Mouse (Mus musculus): ENCODE results near the gene Fbxl21. TPM values are rescaled to one million over a fixed set of nuclear protein-coding genes. Genes with fewer than 3 reads are reported as not detected.
A peak's percentile ranks its signal among the peaks of the same experiment; 100 is the strongest.

Fbxl21 gene
- 1.9 and 3.0 TPM in 2 replicates for polyA plus RNA-seq (2014; fragmentation: Nextera tagmentation; extraction: Ambion mirVana)

- Histone ChIP-seq H3K36me3 (ENCODE audit: control insufficient read depth, insufficient read depth, low read length) (no peaks in the 10 kb centered on the region), H3K9me3 (ENCODE audit: control insufficient read depth, low read length) (no peaks in the 10 kb centered on the region), H3K4me2 (peak within 1 kb of the TSS; percentile 78), H3K27me3 (ENCODE audit: control insufficient read depth, insufficient read depth, low read length) (no peaks in the 10 kb centered on the region), H3K9ac (ENCODE audit: low read length) (peak within 1 kb of the TSS; percentile 70), H3K4me3 (ENCODE audit: low read depth, low read length) (peak within 1 kb of the TSS; percentile 68), H3K4me1 (ENCODE audit: control insufficient read depth, insufficient read depth, low read length) (peaks cover 2% of the 10 kb centered on the region; the same call in 1 of the 2 replicates), H3K27ac (ENCODE audit: low read depth, low read length) (no peak within 1 kb of the TSS)
- WGBS: 2% methylated on average over 52 of the region's 56 CpGs
- ATAC-seq (ENCODE audit: low FRiP score) (peak; percentile 97), DNase-seq (ENCODE audit: low spot score, missing footprints) (peak; percentile 99)
Observed at GRCm38 (mm10) chr13:56522081-56522820, at the start of gene Fbxl21. TSS of gene Fbxl21 (plus strand) at chr13:56522472.

DNA sequence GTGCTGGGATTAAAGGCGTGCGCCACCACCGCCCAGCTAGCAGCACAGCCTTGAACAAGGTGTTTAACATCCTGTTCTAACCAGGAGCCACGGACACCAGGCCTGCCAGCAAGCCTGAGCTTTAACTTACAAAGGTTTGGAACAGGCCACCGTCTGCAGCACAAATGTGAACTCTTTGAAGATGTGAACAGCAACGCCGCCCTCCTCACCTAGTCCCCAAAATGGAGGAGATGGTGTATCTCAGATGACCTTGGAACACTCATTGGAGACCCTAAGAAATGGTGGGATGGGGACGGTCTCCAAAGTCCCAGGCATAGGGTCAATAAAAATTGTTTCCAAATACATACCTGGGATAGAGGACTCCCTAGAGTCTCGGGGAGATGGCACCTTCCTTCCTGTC lies 49.6 kb upstream of the Fbxl21 start:
- H3K27ac ChIP-seq (ENCODE audit: low read depth, low read length): no peak overlapping the region
- ATAC-seq (ENCODE audit: low FRiP score) (no peak), DNase-seq (ENCODE audit: low spot score, missing footprints) (peak; percentile 74)
- H3K4me1 ChIP-seq (ENCODE audit: control insufficient read depth, insufficient read depth, low read length): no peaks in the 10 kb centered on the region
- no peak overlapping the region for H3K4me2 ChIP-seq
- 89% methylated on average over 9 of the region's 9 CpGs for WGBS
- H3K36me3 ChIP-seq (ENCODE audit: control insufficient read depth, insufficient read depth, low read length): no peaks in the 10 kb centered on the region
- H3K27me3 ChIP-seq (ENCODE audit: control insufficient read depth, insufficient read depth, low read length): no peaks in the 10 kb centered on the region
- H3K9ac ChIP-seq (ENCODE audit: low read length): no peak overlapping the region
- no peak overlapping the region for H3K4me3 ChIP-seq (ENCODE audit: low read depth, low read length)
- no peaks in the 10 kb centered on the region for H3K9me3 ChIP-seq (ENCODE audit: control insufficient read depth, low read length)

GRCm38 (mm10) chr13:56475363-56475762 lies 46.9 kb upstream of the Fbxl21 start:
- no peaks in the 10 kb centered on the region for H3K27me3 ChIP-seq (ENCODE audit: control insufficient read depth, insufficient read depth, low read length)
- no peaks in the 10 kb centered on the region for H3K4me1 ChIP-seq (ENCODE audit: control insufficient read depth, insufficient read depth, low read length)
- no peak overlapping the region for H3K4me3 ChIP-seq (ENCODE audit: low read depth, low read length)
- no peaks in the 10 kb centered on the region for H3K36me3 ChIP-seq (ENCODE audit: control insufficient read depth, insufficient read depth, low read length)
- H3K9me3 ChIP-seq (ENCODE audit: control insufficient read depth, low read length): no peaks in the 10 kb centered on the region
- DNase-seq (ENCODE audit: low spot score, missing footprints): peak; percentile 89
- H3K4me2 ChIP-seq: no peak overlapping the region
- H3K27ac ChIP-seq (ENCODE audit: low read depth, low read length): no peak overlapping the region
- WGBS: 32% methylated on average over 4 of the region's 4 CpGs
- peak; percentile 69; the same call in 1 of the 2 replicates for ATAC-seq (ENCODE audit: low FRiP score)
- no peak overlapping the region for H3K9ac ChIP-seq (ENCODE audit: low read length)

GRCm38 (mm10) chr13:56476790-56477189 lies 45.5 kb upstream of the Fbxl21 start:
- WGBS: 74% methylated on average over 5 of the region's 5 CpGs
- Histone ChIP-seq H3K27ac (ENCODE audit: low read depth, low read length) (no peak overlapping the region), H3K27me3 (ENCODE audit: control insufficient read depth, insufficient read depth, low read length) (no peaks in the 10 kb centered on the region), H3K36me3 (ENCODE audit: control insufficient read depth, insufficient read depth, low read length) (no peaks in the 10 kb centered on the region), H3K4me2 (no peak overlapping the region), H3K4me1 (ENCODE audit: control insufficient read depth, insufficient read depth, low read length) (no peaks in the 10 kb centered on the region), H3K9me3 (ENCODE audit: control insufficient read depth, low read length) (no peaks in the 10 kb centered on the region), H3K9ac (ENCODE audit: low read length) (no peak overlapping the region), H3K4me3 (ENCODE audit: low read depth, low read length) (no peak overlapping the region)
- no peak for ATAC-seq (ENCODE audit: low FRiP score)
- no peak for DNase-seq (ENCODE audit: low spot score, missing footprints)

- 63% methylated on average over 6 of the region's 6 CpGs for WGBS
Observed at GRCm38 (mm10) chr13:56477271-56477670, 45.0 kb upstream of the Fbxl21 start.

GRCm38 (mm10) chr13:56478027-56478426 lies 44.2 kb upstream of the Fbxl21 start:
- ATAC-seq (ENCODE audit: low FRiP score) (no peak), DNase-seq (ENCODE audit: low spot score, missing footprints) (no peak)
- no peaks in the 10 kb centered on the region for H3K9me3 ChIP-seq (ENCODE audit: control insufficient read depth, low read length)
- H3K4me2 ChIP-seq: no peak overlapping the region
- no peaks in the 10 kb centered on the region for H3K27me3 ChIP-seq (ENCODE audit: control insufficient read depth, insufficient read depth, low read length)
- H3K36me3 ChIP-seq (ENCODE audit: control insufficient read depth, insufficient read depth, low read length): no peaks in the 10 kb centered on the region
- H3K4me1 ChIP-seq (ENCODE audit: control insufficient read depth, insufficient read depth, low read length): no peaks in the 10 kb centered on the region
- no peak overlapping the region for H3K4me3 ChIP-seq (ENCODE audit: low read depth, low read length)
- H3K9ac ChIP-seq (ENCODE audit: low read length): no peak overlapping the region
- 74% methylated on average over 6 of the region's 6 CpGs for WGBS
- no peak overlapping the region for H3K27ac ChIP-seq (ENCODE audit: low read depth, low read length)

More at GRCm38 (mm10) chr13:56477271-56477670, 45.0 kb upstream of the Fbxl21 start:
- ATAC-seq (ENCODE audit: low FRiP score): no peak
- Histone ChIP-seq H3K4me2 (no peak overlapping the region), H3K27ac (ENCODE audit: low read depth, low read length) (no peak overlapping the region), H3K4me1 (ENCODE audit: control insufficient read depth, insufficient read depth, low read length) (no peaks in the 10 kb centered on the region), H3K4me3 (ENCODE audit: low read depth, low read length) (no peak overlapping the region), H3K36me3 (ENCODE audit: control insufficient read depth, insufficient read depth, low read length) (no peaks in the 10 kb centered on the region), H3K27me3 (ENCODE audit: control insufficient read depth, insufficient read depth, low read length) (no peaks in the 10 kb centered on the region), H3K9me3 (ENCODE audit: control insufficient read depth, low read length) (no peaks in the 10 kb centered on the region), H3K9ac (ENCODE audit: low read length) (no peak overlapping the region)
- no peak for DNase-seq (ENCODE audit: low spot score, missing footprints)

DNA sequence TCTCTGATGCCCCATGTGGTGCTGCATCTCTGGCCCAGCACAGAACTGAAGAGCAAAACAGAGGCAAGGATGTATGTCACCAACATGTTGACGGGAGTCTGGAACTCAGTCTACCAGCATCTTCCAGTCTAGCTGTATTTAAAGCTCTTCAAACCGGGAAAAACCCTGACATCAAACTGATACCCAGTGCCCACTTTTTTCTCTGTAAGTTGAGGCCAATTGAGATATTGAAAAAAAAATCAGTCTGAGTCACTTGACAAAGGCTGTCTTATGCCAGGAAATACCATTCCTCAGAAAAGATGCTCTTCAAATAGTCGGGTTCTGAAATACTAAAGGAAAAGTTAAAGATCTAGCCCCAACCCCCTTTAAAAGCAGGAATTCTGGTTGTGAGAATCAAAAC lies 40.1 kb upstream of the Fbxl21 start, which contains the start of gene Il9:
Gene Il9 (minus strand): TSS at position 101 of the 400 bp plus-strand sequence.
- Histone ChIP-seq H3K36me3 (ENCODE audit: control insufficient read depth, insufficient read depth, low read length) (no peaks in the 10 kb centered on the region), H3K4me1 (ENCODE audit: control insufficient read depth, insufficient read depth, low read length) (no peaks in the 10 kb centered on the region), H3K4me3 (ENCODE audit: low read depth, low read length) (no peak within 1 kb of the TSS), H3K9me3 (ENCODE audit: control insufficient read depth, low read length) (no peaks in the 10 kb centered on the region), H3K27me3 (ENCODE audit: control insufficient read depth, insufficient read depth, low read length) (no peaks in the 10 kb centered on the region), H3K4me2 (no peak within 1 kb of the TSS), H3K9ac (ENCODE audit: low read length) (no peak within 1 kb of the TSS), H3K27ac (ENCODE audit: low read depth, low read length) (no peak within 1 kb of the TSS)
- 82% methylated on average over 3 of the region's 3 CpGs for WGBS
- no peak for DNase-seq (ENCODE audit: low spot score, missing footprints)
- no peak for ATAC-seq (ENCODE audit: low FRiP score)

GRCm38 (mm10) chr13:56488012-56488411 lies 34.3 kb upstream of the Fbxl21 start:
- Histone ChIP-seq H3K4me2 (no peak overlapping the region), H3K4me3 (ENCODE audit: low read depth, low read length) (no peak overlapping the region), H3K9me3 (ENCODE audit: control insufficient read depth, low read length) (no peaks in the 10 kb centered on the region), H3K9ac (ENCODE audit: low read length) (no peak overlapping the region), H3K36me3 (ENCODE audit: control insufficient read depth, insufficient read depth, low read length) (no peaks in the 10 kb centered on the region), H3K4me1 (ENCODE audit: control insufficient read depth, insufficient read depth, low read length) (no peaks in the 10 kb centered on the region), H3K27me3 (ENCODE audit: control insufficient read depth, insufficient read depth, low read length) (no peaks in the 10 kb centered on the region), H3K27ac (ENCODE audit: low read depth, low read length) (no peak overlapping the region)
- no peak for DNase-seq (ENCODE audit: low spot score, missing footprints)
- no peak for ATAC-seq (ENCODE audit: low FRiP score)
- WGBS: 78% methylated on average over 5 of the region's 5 CpGs

GRCm38 (mm10) chr13:56494440-56494839 lies 27.8 kb upstream of the Fbxl21 start:
- no peaks in the 10 kb centered on the region for H3K36me3 ChIP-seq (ENCODE audit: control insufficient read depth, insufficient read depth, low read length)
- H3K9me3 ChIP-seq (ENCODE audit: control insufficient read depth, low read length): no peaks in the 10 kb centered on the region
- DNase-seq (ENCODE audit: low spot score, missing footprints) (no peak), ATAC-seq (ENCODE audit: low FRiP score) (no peak)
- no peak overlapping the region for H3K4me3 ChIP-seq (ENCODE audit: low read depth, low read length)
- H3K4me2 ChIP-seq: no peak overlapping the region
- no peak overlapping the region for H3K27ac ChIP-seq (ENCODE audit: low read depth, low read length)
- 51% methylated on average over 3 of the region's 3 CpGs for WGBS
- no peak overlapping the region for H3K9ac ChIP-seq (ENCODE audit: low read length)
- H3K4me1 ChIP-seq (ENCODE audit: control insufficient read depth, insufficient read depth, low read length): no peaks in the 10 kb centered on the region
- H3K27me3 ChIP-seq (ENCODE audit: control insufficient read depth, insufficient read depth, low read length): no peaks in the 10 kb centered on the region

Measured in midbrain, embryonic 11.5 days (tissue).